Mouse (Mus musculus): ENCODE data around the gene Syvn1. TPM values are rescaled to one million over a fixed set of nuclear protein-coding genes. Genes with fewer than 3 reads are reported as not detected.

Syvn1 gene
- polyA plus RNA-seq (2015; fragmentation: Nextera tagmentation; extraction: Ambion mirVana): 26.7 and 31.7 TPM in 2 replicates

GRCm38 (mm10) chr19:6046294-6047153 is at the start of gene Syvn1:
Syvn1 (plus strand) TSS chr19:6046576.
- WGBS: under 1% methylated on average over 65 of the region's 65 CpGs
- H3K4me2 ChIP-seq: peak within 1 kb of the TSS; percentile 89
- peaks cover 13% of the 10 kb centered on the region for H3K4me1 ChIP-seq
- peak; percentile 93 for ATAC-seq (ENCODE audit: insufficient read depth, low FRiP score, low read depth)
- H3K9ac ChIP-seq: peak within 1 kb of the TSS; percentile 70
- peak within 1 kb of the TSS; percentile 99 for H3K27ac ChIP-seq
- no peaks in the 10 kb centered on the region for H3K9me3 ChIP-seq
- peaks cover 32% of the 10 kb centered on the region for H3K36me3 ChIP-seq
- no peaks in the 10 kb centered on the region for H3K27me3 ChIP-seq (replicated peaks)
- H3K4me3 ChIP-seq (replicated peaks): peak within 1 kb of the TSS; percentile 93

GRCm38 (mm10) chr19:5998180-5998579 is 48.2 kb upstream of the Syvn1 start:
- Histone ChIP-seq H3K4me3 (replicated peaks) (no peak overlapping the region), H3K9me3 (no peaks in the 10 kb centered on the region), H3K4me1 (no peaks in the 10 kb centered on the region), H3K9ac (no peak overlapping the region), H3K27ac (no peak overlapping the region), H3K36me3 (0 out of 2 replicates have a peak, but pooled peaks cover 3% of the 10 kb centered on the region), H3K4me2 (no peak overlapping the region), H3K27me3 (replicated peaks) (no peaks in the 10 kb centered on the region)
- WGBS: 81% methylated on average over 3 of the region's 3 CpGs
- ATAC-seq (ENCODE audit: insufficient read depth, low FRiP score, low read depth): no peak

GRCm38 (mm10) chr19:5999969-6000368 is 46.4 kb upstream of the Syvn1 start:
- ATAC-seq (ENCODE audit: insufficient read depth, low FRiP score, low read depth): no peak
- H3K4me1 ChIP-seq: no peaks in the 10 kb centered on the region
- no peaks in the 10 kb centered on the region for H3K9me3 ChIP-seq
- no peak overlapping the region for H3K9ac ChIP-seq
- no peak overlapping the region for H3K27ac ChIP-seq
- 76% methylated on average over 5 of the region's 5 CpGs for WGBS
- 0 out of 2 replicates have a peak, but pooled peaks cover 2% of the 10 kb centered on the region for H3K36me3 ChIP-seq
- H3K4me2 ChIP-seq: no peak overlapping the region
- no peak overlapping the region for H3K4me3 ChIP-seq (replicated peaks)
- H3K27me3 ChIP-seq (replicated peaks): no peaks in the 10 kb centered on the region

GRCm38 (mm10) chr19:6005541-6005940 is 40.8 kb upstream of the Syvn1 start:
- peaks cover 4% of the 10 kb centered on the region; the same call in 1 of the 2 replicates for H3K36me3 ChIP-seq
- no peaks in the 10 kb centered on the region for H3K27me3 ChIP-seq (replicated peaks)
- H3K9ac ChIP-seq: no peak overlapping the region
- H3K27ac ChIP-seq: no peak overlapping the region
- H3K4me3 ChIP-seq (replicated peaks): no peak overlapping the region
- 60% methylated on average over 11 of the region's 11 CpGs for WGBS
- no peaks in the 10 kb centered on the region for H3K9me3 ChIP-seq
- H3K4me2 ChIP-seq: no peak overlapping the region
- ATAC-seq (ENCODE audit: insufficient read depth, low FRiP score, low read depth): no peak
- no peaks in the 10 kb centered on the region for H3K4me1 ChIP-seq

- no peak overlapping the region for H3K4me3 ChIP-seq (replicated peaks)
- no peak for ATAC-seq (ENCODE audit: insufficient read depth, low FRiP score, low read depth)
- no peaks in the 10 kb centered on the region for H3K4me1 ChIP-seq
- H3K9me3 ChIP-seq: no peaks in the 10 kb centered on the region
- H3K4me2 ChIP-seq: no peak overlapping the region
- H3K27me3 ChIP-seq (replicated peaks): no peaks in the 10 kb centered on the region
- H3K9ac ChIP-seq: no peak overlapping the region
- peaks cover 2% of the 10 kb centered on the region; the same call in 1 of the 2 replicates for H3K36me3 ChIP-seq
- H3K27ac ChIP-seq: no peak overlapping the region
- 75% methylated on average over 13 of the region's 13 CpGs for WGBS
Measured at GRCm38 (mm10) chr19:6007013-6007412, 39.4 kb upstream of the Syvn1 start.

- Histone ChIP-seq H3K9me3 (no peaks in the 10 kb centered on the region), H3K4me1 (peaks cover 1% of the 10 kb centered on the region; the same call in 1 of the 2 replicates), H3K9ac (no peak overlapping the region), H3K36me3 (peaks cover 2% of the 10 kb centered on the region; the same call in 1 of the 2 replicates), H3K4me3 (replicated peaks) (no peak overlapping the region), H3K27ac (no peak overlapping the region), H3K27me3 (replicated peaks) (no peaks in the 10 kb centered on the region), H3K4me2 (no peak overlapping the region)
- WGBS: 82% methylated on average over 8 of the region's 8 CpGs
- no peak for ATAC-seq (ENCODE audit: insufficient read depth, low FRiP score, low read depth)
Measured at GRCm38 (mm10) chr19:6009137-6009536, 37.2 kb upstream of the Syvn1 start.

GRCm38 (mm10) chr19:6013691-6014090 is 32.7 kb upstream of the Syvn1 start:
- ATAC-seq (ENCODE audit: insufficient read depth, low FRiP score, low read depth): no peak
- Histone ChIP-seq H3K4me3 (replicated peaks) (peak overlapping the region; percentile 57), H3K27ac (no peak overlapping the region), H3K4me2 (peak overlapping the region; percentile 88; the same call in 1 of the 2 replicates), H3K4me1 (peaks cover 12% of the 10 kb centered on the region), H3K9ac (no peak overlapping the region), H3K27me3 (replicated peaks) (no peaks in the 10 kb centered on the region), H3K36me3 (peaks cover under 1% of the 10 kb centered on the region; the same call in 1 of the 2 replicates), H3K9me3 (no peaks in the 10 kb centered on the region)
- WGBS: 87% methylated on average over 10 of the region's 10 CpGs

- Histone ChIP-seq H3K27ac (peak overlapping the region; percentile 71), H3K4me2 (peak overlapping the region; percentile 88), H3K9me3 (no peaks in the 10 kb centered on the region), H3K4me3 (replicated peaks) (peak overlapping the region; percentile 57), H3K4me1 (peaks cover 12% of the 10 kb centered on the region), H3K9ac (peak overlapping the region; percentile 50), H3K27me3 (replicated peaks) (no peaks in the 10 kb centered on the region), H3K36me3 (no peaks in the 10 kb centered on the region; the same call in 1 of the 2 replicates)
- ATAC-seq (ENCODE audit: insufficient read depth, low FRiP score, low read depth): peak; percentile 93
- 2% methylated on average over 16 of the region's 18 CpGs for WGBS
Measured at GRCm38 (mm10) chr19:6014991-6015510, 31.3 kb upstream of the Syvn1 start.

- 3% methylated on average over 40 of the region's 40 CpGs for WGBS
- Histone ChIP-seq H3K36me3 (no peaks in the 10 kb centered on the region; the same call in 1 of the 2 replicates), H3K4me3 (replicated peaks) (peak within 1 kb of the TSS; percentile 57), H3K9ac (peak within 1 kb of the TSS; percentile 50), H3K9me3 (no peaks in the 10 kb centered on the region), H3K4me1 (peaks cover 12% of the 10 kb centered on the region), H3K27me3 (replicated peaks) (no peaks in the 10 kb centered on the region), H3K27ac (peak within 1 kb of the TSS; percentile 71), H3K4me2 (peak within 1 kb of the TSS; percentile 88)
- ATAC-seq (ENCODE audit: insufficient read depth, low FRiP score, low read depth): peak; percentile 63
Measured at GRCm38 (mm10) chr19:6015511-6016315, 30.7 kb upstream of the Syvn1 start, which contains the start of gene Capn1. Capn1 (minus strand) TSS chr19:6015897.

GRCm38 (mm10) chr19:6016532-6016931 is 29.8 kb upstream of the Syvn1 start:
- Histone ChIP-seq H3K4me1 (peaks cover 12% of the 10 kb centered on the region), H3K9ac (no peak overlapping the region), H3K9me3 (no peaks in the 10 kb centered on the region), H3K27ac (no peak overlapping the region), H3K4me3 (replicated peaks) (no peak overlapping the region), H3K4me2 (no peak overlapping the region), H3K27me3 (replicated peaks) (no peaks in the 10 kb centered on the region), H3K36me3 (no peaks in the 10 kb centered on the region; the same call in 1 of the 2 replicates)
- ATAC-seq (ENCODE audit: insufficient read depth, low FRiP score, low read depth): no peak
- WGBS: 52% methylated on average over 7 of the region's 7 CpGs
